Mouse (Mus musculus) midbrain, embryonic 13.5 days (tissue): Measurements from ENCODE around the gene Nmral1. TPM values are rescaled to one million over a fixed set of nuclear protein-coding genes. Genes with fewer than 3 reads are reported as not detected.

ENCODE experiments used
- ATAC-seq: fragments of 200-750 bp; cut with Nextera tagmentation; 2 replicates; pipeline ENCODE4 v1.8.0; 2017; ENCODE audit warnings: mild to moderate bottlenecking, moderate TSS enrichment, moderate library complexity
- H3K27ac ChIP-seq: fragments of 300-500 bp; sonication (generic); 2 replicates; pipeline ENCODE4 v1.5.1; 2015; ENCODE audit warnings: inconsistent platforms, mild to moderate bottlenecking, moderate library complexity
- H3K27me3 ChIP-seq: fragments of 300-500 bp; sonication (generic); 2 replicates; pipeline ENCODE4 v1.6.1; 2015; ENCODE audit warnings: mild to moderate bottlenecking, inconsistent platforms
- H3K36me3 ChIP-seq: fragments of 300-500 bp; sonication (generic); 2 replicates; pipeline ENCODE4 v1.6.1; 2015; ENCODE audit warnings: mild to moderate bottlenecking, inconsistent platforms
- H3K4me1 ChIP-seq: fragments of 300-500 bp; sonication (generic); replicated peaks from 2 replicates; pipeline ENCODE4 v1.6.1; 2015; ENCODE audit warnings: inconsistent platforms
- H3K4me2 ChIP-seq: fragments of 300-500 bp; sonication (generic); replicated peaks from 2 replicates; pipeline ENCODE4 v1.6.1; 2015; ENCODE audit warnings: moderate library complexity, mild to moderate bottlenecking, inconsistent platforms
- H3K4me3 ChIP-seq: fragments of 300-500 bp; sonication (generic); replicated peaks from 2 replicates; pipeline ENCODE4 v1.5.1; 2015; ENCODE audit warnings: mild to moderate bottlenecking, inconsistent platforms
- H3K9ac ChIP-seq: fragments of 300-500 bp; sonication (generic); replicated peaks from 2 replicates; pipeline ENCODE4 v1.6.1; 2015; ENCODE audit warnings: mild to moderate bottlenecking, inconsistent platforms
- H3K9me3 ChIP-seq: fragments of 300-500 bp; sonication (generic); 2 replicates; pipeline ENCODE4 v1.6.1; 2016; ENCODE audit warnings: mild to moderate bottlenecking, inconsistent platforms
- WGBS: fragments of 180-500 bp; shearing (Covaris S2); methylation state at CpG from one replicate; pipeline ENCODE4 v1.1.7; 2015; 5-methylcytosine and 5-hydroxymethylcytosine counted together
- polyA plus RNA-seq: library from polyadenylated mRNA; unstranded; fragments of >200 nt; fragmentation: Nextera tagmentation; extraction: Ambion mirVana; gene quantifications from 2 replicates; pipeline ENCODE4 v1.2.1, GENCODE M21; 2015

The Nmral1 gene
- polyA plus RNA-seq, 1 experiment from 2014 or later, result 104 TPM

DNA sequence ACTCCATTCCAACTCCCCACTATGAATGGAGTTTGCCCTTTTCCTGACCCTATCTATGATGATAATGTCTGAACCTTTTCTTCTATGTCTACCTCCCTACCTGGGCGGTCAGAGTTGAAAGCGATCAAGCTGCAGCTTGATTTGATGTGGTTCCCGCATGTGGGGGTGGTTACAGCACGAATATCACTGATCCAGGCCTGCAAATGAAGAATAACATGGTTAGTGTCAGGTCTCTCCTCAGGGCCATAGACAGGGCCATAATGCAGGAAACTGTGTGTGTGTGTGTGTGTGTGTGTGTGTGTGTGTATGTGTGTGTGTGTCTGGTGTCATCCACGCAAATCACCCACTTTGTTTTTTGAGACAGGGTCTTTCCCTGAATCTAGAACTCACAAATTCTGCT, 42.3 kb downstream of the Nmral1 start:
- peaks cover 23% of the 10 kb centered on the region for H3K36me3 ChIP-seq
- no peak for ATAC-seq
- H3K4me2 ChIP-seq, result no peak overlapping the region
- 97% methylated on average over 5 of the region's 5 CpGs for WGBS
- no peak overlapping the region for H3K4me3 ChIP-seq
- no peaks in the 10 kb centered on the region for H3K9me3 ChIP-seq
- H3K9ac ChIP-seq, result no peak overlapping the region; the same call in 1 of the 2 replicates
- H3K27ac ChIP-seq, result no peak overlapping the region
- no peaks in the 10 kb centered on the region for H3K27me3 ChIP-seq
- peaks cover 9% of the 10 kb centered on the region for H3K4me1 ChIP-seq

DNA sequence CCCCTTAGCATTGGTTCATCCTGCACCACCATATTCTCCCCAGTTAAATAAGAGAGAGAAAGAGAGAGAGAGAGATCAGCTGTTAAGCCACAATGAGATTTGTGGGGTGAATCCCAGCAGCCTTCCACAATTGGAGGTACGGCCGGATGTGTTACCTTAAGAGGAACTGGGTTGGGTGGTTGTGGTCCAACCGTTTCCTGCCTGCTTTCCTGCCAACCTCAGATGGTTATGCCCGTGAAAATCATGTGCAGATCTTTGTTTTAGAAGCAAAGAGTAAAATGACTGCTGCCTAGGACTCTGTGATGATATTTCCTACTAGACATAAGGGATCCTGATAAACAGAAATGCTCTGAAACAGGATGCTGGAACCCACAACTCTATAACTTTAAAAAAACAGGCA, 45.1 kb downstream of the Nmral1 start:
- ATAC-seq, result no peak
- WGBS, result 89% methylated on average over 4 of the region's 4 CpGs
- 0 out of 2 replicates have a peak overlapping the region, but pooled peaks have one; percentile 19 for H3K9ac ChIP-seq

DNA sequence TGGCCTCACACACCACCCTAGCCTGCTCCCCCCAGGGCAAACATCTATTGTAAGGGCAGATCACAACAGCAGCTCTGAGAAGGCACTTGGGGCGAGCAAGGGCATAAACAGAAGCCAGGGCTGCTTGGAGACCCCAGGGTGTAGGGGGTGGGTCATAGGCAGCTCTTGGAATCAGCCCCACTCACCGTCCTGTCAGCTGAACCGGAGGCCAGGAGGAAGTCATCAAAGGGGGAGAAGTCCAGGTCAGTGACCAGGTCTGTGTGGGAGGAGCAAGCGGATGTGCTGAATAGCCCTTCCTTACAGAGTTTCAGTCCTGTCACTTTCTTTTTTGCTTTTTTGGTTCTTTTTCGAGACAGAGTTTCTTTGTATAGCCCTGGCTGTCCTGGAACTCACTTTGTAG, 48.8 kb downstream of the Nmral1 start:
- Histone ChIP-seq H3K4me2 (no peak overlapping the region), H3K27ac (no peak overlapping the region), H3K4me3 (no peak overlapping the region), H3K9me3 (no peaks in the 10 kb centered on the region), H3K4me1 (no peaks in the 10 kb centered on the region), H3K36me3 (peaks cover 56% of the 10 kb centered on the region), H3K27me3 (no peaks in the 10 kb centered on the region), H3K9ac (no peak overlapping the region)
- WGBS, result 75% methylated on average over 5 of the region's 5 CpGs
- ATAC-seq, result no peak

More for the DNA sequence above, 45.1 kb downstream of the Nmral1 start:
- Histone ChIP-seq H3K27ac (no peak overlapping the region), H3K36me3 (peaks cover 37% of the 10 kb centered on the region), H3K9me3 (no peaks in the 10 kb centered on the region), H3K4me1 (peaks cover 7% of the 10 kb centered on the region), H3K4me2 (no peak overlapping the region), H3K27me3 (no peaks in the 10 kb centered on the region), H3K4me3 (no peak overlapping the region)

DNA sequence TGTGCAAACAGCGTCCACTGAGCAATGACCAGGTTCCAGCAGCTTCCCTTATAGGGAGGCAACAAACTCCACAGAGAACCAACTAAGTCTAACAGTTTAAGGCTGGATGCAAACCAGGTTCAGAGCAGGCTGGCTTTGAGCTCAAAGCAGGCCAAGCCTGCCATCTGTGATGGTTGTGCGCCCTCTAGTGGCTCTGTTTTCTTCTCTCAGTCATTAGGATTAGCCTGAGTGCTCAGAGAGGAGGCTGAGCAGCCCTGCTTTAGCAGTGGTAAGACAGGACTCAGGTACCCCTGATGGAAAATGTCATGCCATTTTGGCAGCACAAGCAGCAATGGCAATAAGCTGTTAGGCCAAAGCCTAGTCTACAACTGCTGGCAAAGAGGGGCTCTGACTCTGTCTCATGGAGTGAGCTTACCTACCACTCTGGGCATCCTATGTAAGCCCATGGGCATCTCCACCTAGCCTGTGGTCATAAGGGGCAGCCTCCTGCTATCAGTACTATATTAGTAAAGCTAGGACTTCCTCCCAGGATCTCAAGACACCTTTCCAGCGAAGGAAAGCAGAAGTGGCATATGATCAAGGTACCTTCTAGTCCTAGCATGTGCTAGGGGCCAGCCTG, 51.9 kb downstream of the Nmral1 start:
- H3K4me2 ChIP-seq, result no peak overlapping the region
- H3K27ac ChIP-seq, result no peak overlapping the region
- peak; percentile 86 for ATAC-seq
- no peaks in the 10 kb centered on the region for H3K9me3 ChIP-seq
- 29% methylated on average over 3 of the region's 3 CpGs for WGBS
- no peak overlapping the region for H3K4me3 ChIP-seq
- H3K4me1 ChIP-seq, result no peaks in the 10 kb centered on the region
- H3K27me3 ChIP-seq, result no peaks in the 10 kb centered on the region
- H3K9ac ChIP-seq, result no peak overlapping the region
- H3K36me3 ChIP-seq, result peaks cover 52% of the 10 kb centered on the region

DNA sequence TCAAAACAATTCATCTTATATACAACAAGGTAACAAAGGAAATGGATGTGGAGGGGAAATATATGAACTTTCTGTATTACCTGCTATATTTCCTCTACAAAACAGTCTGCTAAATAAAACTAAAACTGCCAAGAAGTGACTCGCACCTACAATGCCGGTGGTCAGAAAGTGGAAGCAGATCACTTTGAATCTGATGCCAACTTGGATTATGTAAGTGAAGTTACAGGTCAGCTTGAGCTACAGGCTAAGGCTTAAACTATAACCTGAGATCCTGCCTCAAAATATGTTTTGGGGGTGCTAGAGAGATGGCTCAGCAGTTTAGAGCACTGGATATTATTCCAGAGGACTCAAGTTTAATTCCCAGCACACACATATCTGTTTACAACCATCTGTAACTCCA, 53.4 kb downstream of the Nmral1 start:
- H3K9ac ChIP-seq, result no peak overlapping the region
- no peaks in the 10 kb centered on the region for H3K9me3 ChIP-seq
- H3K27ac ChIP-seq, result no peak overlapping the region
- H3K4me1 ChIP-seq, result no peaks in the 10 kb centered on the region
- H3K4me2 ChIP-seq, result no peak overlapping the region
- no peak overlapping the region for H3K4me3 ChIP-seq
- H3K36me3 ChIP-seq, result peaks cover 60% of the 10 kb centered on the region
- no peaks in the 10 kb centered on the region for H3K27me3 ChIP-seq
- ATAC-seq, result no peak
- WGBS, result 98% methylated on average over 2 of the region's 2 CpGs

DNA sequence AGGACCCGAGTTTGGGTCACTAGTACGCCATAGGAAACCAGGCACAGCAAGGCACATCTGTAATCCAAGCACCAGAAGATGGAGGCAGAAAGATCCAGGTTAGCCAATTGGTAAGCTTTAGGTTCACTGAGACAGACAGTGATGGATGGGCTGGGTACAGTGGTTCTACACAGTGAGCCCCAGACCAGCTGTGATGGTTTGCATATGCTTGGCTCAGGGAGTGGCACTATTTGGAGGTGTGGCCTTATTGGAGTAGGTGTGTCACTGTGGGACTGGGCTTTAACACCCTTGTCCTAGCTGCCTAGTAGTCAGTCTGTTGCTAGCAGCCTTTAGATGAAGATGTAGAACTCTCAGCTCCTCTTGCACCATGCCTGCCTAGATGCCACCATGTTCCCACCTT, 55.4 kb downstream of the Nmral1 start:
- no peak overlapping the region for H3K9ac ChIP-seq
- H3K4me1 ChIP-seq, result peaks cover 6% of the 10 kb centered on the region
- H3K9me3 ChIP-seq, result no peaks in the 10 kb centered on the region
- ATAC-seq, result no peak
- no peak overlapping the region for H3K4me2 ChIP-seq
- no peak overlapping the region for H3K4me3 ChIP-seq
- WGBS, result 83% methylated on average over 2 of the region's 2 CpGs
- no peak overlapping the region for H3K27ac ChIP-seq
- peaks cover 49% of the 10 kb centered on the region for H3K36me3 ChIP-seq
- H3K27me3 ChIP-seq, result no peaks in the 10 kb centered on the region

DNA sequence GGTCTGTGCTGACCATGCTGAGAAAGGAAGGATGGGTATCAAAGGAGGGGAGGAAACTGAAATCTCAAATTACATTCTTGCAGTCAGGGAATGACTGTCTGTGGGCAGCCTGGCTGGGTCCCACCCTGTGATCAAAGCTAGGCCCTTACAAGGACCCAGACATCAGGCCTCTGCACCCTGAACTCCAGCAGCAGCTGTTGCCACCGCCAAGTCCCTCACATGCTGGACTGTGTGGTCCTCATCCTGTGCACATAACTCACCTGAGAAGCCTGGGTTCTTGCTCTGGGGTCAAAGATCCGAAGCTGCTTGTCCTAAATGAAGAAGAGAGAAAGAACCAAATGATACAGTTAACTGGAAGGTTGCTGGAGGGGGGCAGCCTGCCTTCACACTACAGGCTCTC, 57.6 kb downstream of the Nmral1 start:
- Histone ChIP-seq H3K27ac (no peak overlapping the region), H3K9me3 (no peaks in the 10 kb centered on the region), H3K36me3 (peaks cover 30% of the 10 kb centered on the region), H3K27me3 (no peaks in the 10 kb centered on the region), H3K4me1 (peaks cover 12% of the 10 kb centered on the region), H3K4me2 (no peak overlapping the region), H3K9ac (no peak overlapping the region), H3K4me3 (no peak overlapping the region)
- 80% methylated on average over 2 of the region's 2 CpGs for WGBS
- no peak for ATAC-seq

Other genes starting within 250 kb of the Nmral1 start
- gene Srl, start 177.5 kb downstream of the Nmral1 start, polyA plus RNA-seq, result 20.5 and 21.6 TPM in 2 replicates
- 10.5 and 11.2 TPM in 2 replicates for gene Tfap4, start 159.5 kb downstream of the Nmral1 start, polyA plus RNA-seq
- gene Glis2, start 124.6 kb downstream of the Nmral1 start, polyA plus RNA-seq, result 20.0 and 26.3 TPM in 2 replicates
- gene Pam16, start 94.4 kb downstream of the Nmral1 start, polyA plus RNA-seq, result 153 and 155 TPM in 2 replicates
- gene Vasn, start 79.4 kb downstream of the Nmral1 start, polyA plus RNA-seq, result 3.2 and 4.6 TPM in 2 replicates
- 50.5 and 54.3 TPM in 2 replicates for gene Dnaja3, start 79.4 kb downstream of the Nmral1 start, polyA plus RNA-seq
- 25.1 and 26.5 TPM in 2 replicates for gene Coro7, start 39.6 kb downstream of the Nmral1 start, polyA plus RNA-seq
- gene Hmox2, start 7.0 kb upstream of the Nmral1 start, polyA plus RNA-seq, result 81.8 and 87.6 TPM in 2 replicates
- 108 and 109 TPM in 2 replicates for gene Cdip1, start 70.9 kb upstream of the Nmral1 start, polyA plus RNA-seq
- 0.40 and 0.50 TPM in 2 replicates for gene 4930562C15Rik, start 116.1 kb upstream of the Nmral1 start, polyA plus RNA-seq
- gene Ubald1, start 161.0 kb upstream of the Nmral1 start, polyA plus RNA-seq, result 45.8 and 46.2 TPM in 2 replicates
- 100 and 101 TPM in 2 replicates for gene Mgrn1, start 166.9 kb upstream of the Nmral1 start, polyA plus RNA-seq
- 130 and 131 TPM in 2 replicates for gene Nudt16l1, start 219.4 kb upstream of the Nmral1 start, polyA plus RNA-seq
- 79.1 and 85.4 TPM in 2 replicates for gene Anks3, start 244.8 kb upstream of the Nmral1 start, polyA plus RNA-seq